Mouse (Mus musculus): ENCODE data around the gene Bach2.
A peak's percentile ranks its signal among the peaks of the same experiment; 100 is the strongest.

Gene Bach2

GRCm38 (mm10) chr4:32299970-32300369, 61.4 kb downstream of the Bach2 start:
- peak in 1 of 2 experiments; percentile 29 for DNase-seq

GRCm38 (mm10) chr4:32302668-32303067, 64.1 kb downstream of the Bach2 start:
- no peak for DNase-seq

GRCm38 (mm10) chr4:32303076-32303475, 64.5 kb downstream of the Bach2 start:
- DNase-seq, result peak; percentile 60 to 62

- DNase-seq, result peak; percentile 95 to 97
These were observed 65.1 kb downstream of the Bach2 start for GRCm38 (mm10) chr4:32303674-32304073.

GRCm38 (mm10) chr4:32304221-32304703, 65.7 kb downstream of the Bach2 start:
- DNase-seq, result peak; percentile 43 to 47

- no peak for DNase-seq
These were observed 66.5 kb downstream of the Bach2 start for GRCm38 (mm10) chr4:32305036-32305615.

GRCm38 (mm10) chr4:32305683-32306082, 67.1 kb downstream of the Bach2 start:
- no peak for DNase-seq

- DNase-seq, result no peak
These were observed 67.7 kb downstream of the Bach2 start for GRCm38 (mm10) chr4:32306169-32306792.

- no peak for DNase-seq
These were observed 68.6 kb downstream of the Bach2 start for GRCm38 (mm10) chr4:32307215-32307614.

- no peak for DNase-seq
These were observed 73.8 kb downstream of the Bach2 start for GRCm38 (mm10) chr4:32312171-32312946.

- DNase-seq, result no peak
These were observed 76.3 kb downstream of the Bach2 start for GRCm38 (mm10) chr4:32314919-32315318.

- DNase-seq, result no peak
These were observed 80.0 kb downstream of the Bach2 start for GRCm38 (mm10) chr4:32318608-32319007.

GRCm38 (mm10) chr4:32319327-32319726, 80.7 kb downstream of the Bach2 start:
- DNase-seq, result no peak

GRCm38 (mm10) chr4:32320039-32320438, 81.4 kb downstream of the Bach2 start:
- no peak for DNase-seq

GRCm38 (mm10) chr4:32324111-32324510, 85.5 kb downstream of the Bach2 start:
- DNase-seq, result no peak

- DNase-seq, result no peak
These were observed 86.4 kb downstream of the Bach2 start for GRCm38 (mm10) chr4:32324967-32325366.

- no peak for DNase-seq
These were observed 87.0 kb downstream of the Bach2 start for GRCm38 (mm10) chr4:32325596-32325995.

- DNase-seq, result no peak
These were observed 87.7 kb downstream of the Bach2 start for GRCm38 (mm10) chr4:32326279-32326678.

- no peak for DNase-seq
These were observed 88.3 kb downstream of the Bach2 start for GRCm38 (mm10) chr4:32326860-32327259.

GRCm38 (mm10) chr4:32327626-32328025, 89.0 kb downstream of the Bach2 start:
- no peak for DNase-seq

- no peak for DNase-seq
These were observed 90.0 kb downstream of the Bach2 start for GRCm38 (mm10) chr4:32328561-32328960.

- no peak for DNase-seq
These were observed 92.1 kb downstream of the Bach2 start for GRCm38 (mm10) chr4:32330584-32331314.

- no peak for DNase-seq
These were observed 93.4 kb downstream of the Bach2 start for GRCm38 (mm10) chr4:32332028-32332427.

Data from cerebellum, adult 18-20 months (tissue).